9 mouse cellular contexts compared by ENCODE assay signal in genomic region chr11:61577991-61578390, GRCm38 (mm10). TPM values are rescaled to one million over a fixed set of nuclear protein-coding genes. Genes with fewer than 3 reads are reported as not detected.
DNase-seq lines count a peak whose midpoint lies in the region; ATAC-seq and TF ChIP-seq lines count a peak whose summit lies in the region.
"Had no signal": no experiment of that assay in that cellular context is flagged by ENCODE, and none has a peak within 500 bp of the region (broad histone marks: within the 10 kb centered on the region; RNA-seq: fewer than 3 reads in every experiment).

No protein-coding gene starts in this region.

- H3K4me3 ChIP-seq in heart, adult 2 months: peak overlapping the region; percentile 96
- peak overlapping the region in 2 of 3 experiments; percentile 41 to 69 for H3K4me3 ChIP-seq in CH12.LX (replicated peaks in 1 of 3; ENCODE audit: low read depth in 2 of 3, low read length in 2 of 3, poor library complexity in 1 of 3)
- peak overlapping the region; percentile 98 for H3K4me3 ChIP-seq in forebrain, embryonic 16.5 days (replicated peaks; ENCODE audit: low read length)
- peak overlapping the region; percentile 68; the same call in 1 of the 2 replicates for H3K4me3 ChIP-seq in liver, postnatal 0 days (ENCODE audit: low read depth, low read length)

- no peaks in the 10 kb centered on the region for H3K27me3 ChIP-seq in heart, adult 2 months (ENCODE audit: control insufficient read depth, insufficient read depth, low read length)
- peaks cover 30% of the 10 kb centered on the region for H3K27me3 ChIP-seq in CH12.LX (replicated peaks)
- no peaks in the 10 kb centered on the region for H3K27me3 ChIP-seq in forebrain, embryonic 16.5 days (replicated peaks; ENCODE audit: control insufficient read depth, insufficient read depth, low read length)
- peaks cover 17% of the 10 kb centered on the region; the same call in 1 of the 2 replicates for H3K27me3 ChIP-seq in liver, postnatal 0 days (ENCODE audit: insufficient read depth, low read length)

- no peak for TF ChIP-seq EP300 in heart, adult 2 months (IDR thresholded peaks at IDR 0.05; ENCODE audit: insufficient read depth, low read depth, low read length)
- no peak for TF ChIP-seq EP300 in CH12.LX (IDR thresholded peaks at IDR 0.05; ENCODE audit: low read length)
- TF ChIP-seq EP300 in liver, postnatal 0 days (IDR thresholded peaks at IDR 0.05; ENCODE audit: low read depth): no peak

- H3K79me2 ChIP-seq in heart, adult 2 months (replicated peaks; ENCODE audit: control insufficient read depth, insufficient read depth, low read length): peaks cover 8% of the 10 kb centered on the region
- peaks cover 17% of the 10 kb centered on the region for H3K79me2 ChIP-seq in CH12.LX (replicated peaks; ENCODE audit: control insufficient read depth, extremely low read depth, insufficient read depth, poor library complexity, severe bottlenecking)

- peak overlapping the region; percentile 98 for H3K27ac ChIP-seq in heart, adult 2 months
- no peak overlapping the region for H3K27ac ChIP-seq in CH12.LX (ENCODE audit: insufficient read depth, low read depth)
- no peak overlapping the region for H3K27ac ChIP-seq in forebrain, embryonic 16.5 days (ENCODE audit: low read length)
- H3K27ac ChIP-seq in liver, postnatal 0 days (ENCODE audit: low read depth): no peak overlapping the region

- WGBS in heart, adult 2 months: 28% methylated on average over 5 of the region's 5 CpGs
- 2% methylated on average over 5 of the region's 5 CpGs for WGBS in forebrain, embryonic 16.5 days
- WGBS in liver, postnatal 0 days (ENCODE audit: insufficient replicate concordance): 15% methylated on average over 5 of the region's 5 CpGs

- ATAC-seq in forebrain, embryonic 16.5 days: no peak
- ATAC-seq in liver, postnatal 0 days: no peak

- peaks cover 4% of the 10 kb centered on the region for H3K9me3 ChIP-seq in CH12.LX (replicated peaks; ENCODE audit: low read length)
- H3K9me3 ChIP-seq in forebrain, embryonic 16.5 days (ENCODE audit: control insufficient read depth, low read length): no peaks in the 10 kb centered on the region
- no peaks in the 10 kb centered on the region for H3K9me3 ChIP-seq in liver, postnatal 0 days (ENCODE audit: low read length)

- intact Hi-C loops in heart, adult 2 months (cut with DNase I): loop anchor here (2.0 to 5.0 kb wide), 3 partner anchors 39 to 161 kb away; no protein-coding TSS in a partner anchor

- no peak for TF ChIP-seq POLR2A in heart, adult 2 months (IDR thresholded peaks at IDR 0.05; ENCODE audit: insufficient read depth, low read depth, low read length)
- TF ChIP-seq POLR2A in CH12.LX (IDR thresholded peaks at IDR 0.05; ENCODE audit: low read depth, low read length): no peak

- no peak for TF ChIP-seq RAD21 in CH12.LX (IDR thresholded peaks at IDR 0.05; ENCODE audit: low read depth, low read length)

- dilution Hi-C loops in CH12.LX (cut with MboI; ENCODE audit: extremely low pct_ligation_motif_present, extremely low pct_unique_long_range_greater_than_20kb, low sequenced_read_pairs): no loop called here

- no peak for TF ChIP-seq CTCF in heart, adult 2 months (IDR thresholded peaks at IDR 0.05)
- no peak for TF ChIP-seq CTCF in CH12.LX (conservative IDR thresholded peaks at IDR 0.05 in 1 of 2, IDR thresholded peaks at IDR 0.05 in 1 of 2; ENCODE audit: low read depth in 2 of 2, low read length in 2 of 2)
- TF ChIP-seq CTCF in liver, postnatal 0 days (IDR thresholded peaks at IDR 0.05; ENCODE audit: low read depth): no peak

- in situ Hi-C loops in CH12.LX (cut with MboI; ENCODE audit: low pct_ligation_motif_present, low pct_unique_long_range_greater_than_20kb, low sequenced_read_pairs): no loop called here

- H3K4me2 ChIP-seq in CH12.LX (ENCODE audit: insufficient read depth, low read depth, poor library complexity, severe bottlenecking): peak overlapping the region; percentile 70
- peak overlapping the region; percentile 73 for H3K4me2 ChIP-seq in forebrain, embryonic 16.5 days (ENCODE audit: low read length)
- H3K4me2 ChIP-seq in liver, postnatal 0 days (ENCODE audit: low read depth, low read length): peak overlapping the region; percentile 91

- no peak for DNase-seq in heart, adult 2 months
- DNase-seq in heart, adult 11 months: no peak
- peak; percentile 48 for DNase-seq in CH12.LX (ENCODE audit: extremely low read depth)
- DNase-seq in liver, postnatal 0 days: no peak
- no peak for DNase-seq in spleen, postnatal 14 days (ENCODE audit: low spot score in 2 of 2)
- no peak for DNase-seq in frontal cortex, adult 2 months (ENCODE audit: extremely low spot score in 1 of 2, low spot score in 1 of 2)
- DNase-seq in adrenal gland, postnatal 4 days (ENCODE audit: low spot score in 2 of 2): no peak
- DNase-seq: cerebellum, adult 9-11 months had no signal

- peak overlapping the region; percentile 51 for H3K9ac ChIP-seq in heart, adult 2 months (ENCODE audit: low read depth, low read length)
- no peak overlapping the region; the same call in 1 of the 2 replicates for H3K9ac ChIP-seq in CH12.LX (ENCODE audit: insufficient read depth, low read depth)
- peak overlapping the region; percentile 34 for H3K9ac ChIP-seq in forebrain, embryonic 16.5 days (replicated peaks; ENCODE audit: low read depth, low read length)
- H3K9ac ChIP-seq in liver, postnatal 0 days (replicated peaks): no peak overlapping the region

- peaks cover 18% of the 10 kb centered on the region for H3K36me3 ChIP-seq in heart, adult 2 months (ENCODE audit: control insufficient read depth, insufficient read depth, low read length)
- H3K36me3 ChIP-seq in CH12.LX (replicated peaks in 1 of 2; ENCODE audit: control insufficient read depth in 1 of 2, insufficient read depth in 1 of 2, low read length in 1 of 2): peaks cover 0 to 8% of the 10 kb centered on the region in 2 experiments
- H3K36me3 ChIP-seq in forebrain, embryonic 16.5 days (ENCODE audit: control insufficient read depth, insufficient read depth): no peaks in the 10 kb centered on the region
- no peaks in the 10 kb centered on the region for H3K36me3 ChIP-seq in liver, postnatal 0 days (replicated peaks; ENCODE audit: insufficient read depth, low read length)

- H3K4me1 ChIP-seq in heart, adult 2 months (ENCODE audit: control insufficient read depth, insufficient read depth, low read length): peaks cover 12% of the 10 kb centered on the region
- peaks cover 3 to 35% of the 10 kb centered on the region in 2 experiments; a peak in 3 of 4 replicates for H3K4me1 ChIP-seq in CH12.LX (ENCODE audit: control insufficient read depth in 1 of 2, insufficient read depth in 2 of 2)
- peaks cover 18% of the 10 kb centered on the region for H3K4me1 ChIP-seq in forebrain, embryonic 16.5 days (replicated peaks; ENCODE audit: control insufficient read depth, insufficient read depth, low read length)
- H3K4me1 ChIP-seq in liver, postnatal 0 days (ENCODE audit: insufficient read depth): peaks cover 10% of the 10 kb centered on the region

TF ChIP-seq in CH12.LX, 34 proteins besides CTCF, POLR2A, EP300 and RAD21:
- TF ChIP-seq ZC3H11A (IDR thresholded peaks at IDR 0.05; ENCODE audit: low read depth, low read length) (no peak), E2F4 (IDR thresholded peaks at IDR 0.05; ENCODE audit: insufficient replicate concordance, low read depth, low read length) (no peak), CHD1 (IDR thresholded peaks at IDR 0.05; ENCODE audit: low read depth, low read length) (no peak), NELFE (IDR thresholded peaks at IDR 0.05; ENCODE audit: low read depth, low read length) (no peak), ZNF384 (IDR thresholded peaks at IDR 0.05; ENCODE audit: low read depth, low read length) (peak; percentile 95), UBTF (IDR thresholded peaks at IDR 0.05; ENCODE audit: low read depth, low read length) (no peak), RCOR1 (conservative IDR thresholded peaks at IDR 0.05; ENCODE audit: low read depth, low read length) (no peak), MAZ (IDR thresholded peaks at IDR 0.05; ENCODE audit: low read depth, low read length) (no peak), TCF12 (IDR thresholded peaks at IDR 0.05; ENCODE audit: low read depth, low read length) (0 out of 2 replicates have a peak, but pooled peaks have one; percentile 11), TBP (conservative IDR thresholded peaks at IDR 0.05; ENCODE audit: low read depth, low read length) (no peak), MEF2A (IDR thresholded peaks at IDR 0.05; ENCODE audit: borderline replicate concordance, low read depth, low read length) (peak; percentile 7; the same call in 1 of the 2 replicates)
TF ChIP-seq in CH12.LX: peak in this region for 3.

RNA-seq across cellular contexts. Expression of gene Epn2, which starts 1.5 kb away (rescaled TPM):
- 10 to 100 TPM; 23.1 to 24.9 TPM for total RNA-seq in heart, adult 2 months (2021)
- polyA plus RNA-seq in heart, adult 2 months (2012; rRNA removed): 20.4 and 29.2 TPM in 2 replicates
- total RNA-seq in CH12.LX (2012; rRNA removed) (9.6 and 13.8 TPM in 2 replicates), CH12.LX (2014; rRNA removed) (8.8 and 10.1 TPM in 2 replicates)
- 7.2 and 8.9 TPM in 2 replicates for polyA plus RNA-seq in CH12.LX (2012; ENCODE audit: insufficient read length, low read depth)
- polyA plus RNA-seq in forebrain, embryonic 16.5 days (2015; fragmentation: Nextera tagmentation; extraction: Ambion mirVana): 74.6 and 92.8 TPM in 2 replicates
- 3.1 and 3.7 TPM in 2 replicates for polyA plus RNA-seq in liver, postnatal 0 days (2015; fragmentation: Nextera tagmentation; extraction: Ambion mirVana)
- 90.5 and 98.3 TPM in 2 replicates for polyA plus RNA-seq in frontal cortex, adult 2 months (2012; rRNA removed)
- total RNA-seq in adrenal gland, postnatal 4 days (2021): 10 to 100 TPM; 38.5 to 44.2 TPM

Comparison
In these comparisons a context has a peak if more than half of its experiments do, and no peak if none do; other contexts are left out.
1. H3K9ac ChIP-seq: peak in heart, adult 2 months (single experiment) and forebrain, embryonic 16.5 days (single experiment); none in CH12.LX (single experiment) and liver, postnatal 0 days (single experiment).
2. Peak in every context shown above with its lines, with median percentiles within 50 percentile points of each other: H3K4me3 ChIP-seq and H3K4me2 ChIP-seq.